Mouse (Mus musculus) thymus, postnatal 10 days (tissue): ENCODE measurements around the gene Mplkip.
A peak's percentile ranks its signal among the peaks of the same experiment; 100 is the strongest.

ENCODE experiments used
- DNase-seq, 2 experiments: peaks; one replicate each; pipeline ENCODE4 v3.0.0; 2021; ENCODE audit warnings: low spot score in 2 of 2

Mplkip gene

GRCm38 (mm10) chr13:17694911-17695699 lies at the start of gene Mplkip, which contains the start of gene Sugct:
Gene Mplkip, plus strand, starts transcription at chr13:17695192.
Gene Sugct, minus strand, starts transcription at chr13:17695553.
- peak; percentile 100 for DNase-seq

GRCm38 (mm10) chr13:17667380-17667779 lies 27.6 kb upstream of the Mplkip start:
- DNase-seq, result no peak

GRCm38 (mm10) chr13:17671122-17671521 lies 23.9 kb upstream of the Mplkip start:
- no peak for DNase-seq

GRCm38 (mm10) chr13:17689461-17689860 lies 5.5 kb upstream of the Mplkip start:
- no peak for DNase-seq

- no peak for DNase-seq
These were observed 4.3 kb upstream of the Mplkip start for GRCm38 (mm10) chr13:17690686-17691085.

GRCm38 (mm10) chr13:17691436-17691835 lies 3.6 kb upstream of the Mplkip start:
- no peak for DNase-seq

GRCm38 (mm10) chr13:17693816-17694215 lies 1.2 kb upstream of the Mplkip start:
- no peak for DNase-seq

- no peak for DNase-seq
These were observed 578 bp upstream of the Mplkip start for GRCm38 (mm10) chr13:17694414-17694813.

GRCm38 (mm10) chr13:17695898-17696580 lies 1.0 kb downstream of the Mplkip start:
- no peak for DNase-seq

GRCm38 (mm10) chr13:17700090-17700715 lies 5.2 kb downstream of the Mplkip start:
- DNase-seq, result no peak

GRCm38 (mm10) chr13:17701322-17701721 lies 6.3 kb downstream of the Mplkip start:
- no peak for DNase-seq

GRCm38 (mm10) chr13:17702311-17702710 lies 7.3 kb downstream of the Mplkip start:
- DNase-seq, result no peak

- DNase-seq, result no peak
These were observed 10.3 kb downstream of the Mplkip start for GRCm38 (mm10) chr13:17705188-17705826.

- no peak for DNase-seq
These were observed 13.9 kb downstream of the Mplkip start for GRCm38 (mm10) chr13:17708784-17709311.

GRCm38 (mm10) chr13:17717357-17717756 lies 22.4 kb downstream of the Mplkip start:
- no peak for DNase-seq

- DNase-seq, result no peak
These were observed 32.9 kb downstream of the Mplkip start for GRCm38 (mm10) chr13:17727922-17728321.

- no peak for DNase-seq
These were observed 33.8 kb downstream of the Mplkip start for GRCm38 (mm10) chr13:17728798-17729197.
